Mouse (Mus musculus): ENCODE data around the gene 9030612E09Rik.

Gene 9030612E09Rik

DNA sequence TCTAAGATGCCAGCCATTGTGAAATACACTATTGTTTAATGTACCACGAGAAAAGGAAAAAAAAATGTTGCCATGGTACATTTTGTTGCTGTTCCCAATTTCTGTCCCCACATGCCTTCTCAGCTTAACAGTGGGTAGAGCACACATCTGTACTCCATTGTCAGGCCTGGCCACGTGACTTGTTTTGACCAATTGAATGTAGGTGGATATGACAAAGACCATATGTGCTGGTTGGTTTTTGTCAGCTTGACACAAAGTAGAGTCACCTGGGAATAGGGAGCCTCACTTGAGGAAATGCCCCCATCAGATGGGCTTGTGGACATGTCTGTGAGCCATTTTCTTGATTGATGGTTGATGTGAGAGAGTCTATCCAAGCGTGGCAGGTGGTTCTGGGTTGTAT, 29.4 kb downstream of the 9030612E09Rik start:
- no peak for DNase-seq (ENCODE audit: low read depth, low spot score)

DNA sequence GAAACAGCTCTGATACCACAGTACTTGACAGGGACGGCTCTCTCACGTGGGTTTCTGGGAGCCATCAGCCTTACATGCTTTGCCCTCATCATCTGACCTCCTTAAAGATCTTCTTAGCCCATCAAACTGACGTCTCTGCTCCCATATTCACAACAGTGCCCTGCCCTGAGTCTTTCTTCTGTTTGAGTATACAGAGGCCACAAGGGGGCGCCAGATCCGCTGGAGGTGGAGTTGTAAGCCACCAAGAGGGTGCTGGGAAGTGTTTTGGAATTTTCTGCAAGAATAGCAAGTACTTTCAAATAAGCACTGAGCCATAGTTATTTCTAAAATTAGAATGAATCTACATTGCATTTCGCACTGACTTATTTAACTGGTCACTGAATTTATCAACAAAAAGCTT, 37.4 kb downstream of the 9030612E09Rik start:
- peak; percentile 19 for DNase-seq (ENCODE audit: low read depth, low spot score)

DNA sequence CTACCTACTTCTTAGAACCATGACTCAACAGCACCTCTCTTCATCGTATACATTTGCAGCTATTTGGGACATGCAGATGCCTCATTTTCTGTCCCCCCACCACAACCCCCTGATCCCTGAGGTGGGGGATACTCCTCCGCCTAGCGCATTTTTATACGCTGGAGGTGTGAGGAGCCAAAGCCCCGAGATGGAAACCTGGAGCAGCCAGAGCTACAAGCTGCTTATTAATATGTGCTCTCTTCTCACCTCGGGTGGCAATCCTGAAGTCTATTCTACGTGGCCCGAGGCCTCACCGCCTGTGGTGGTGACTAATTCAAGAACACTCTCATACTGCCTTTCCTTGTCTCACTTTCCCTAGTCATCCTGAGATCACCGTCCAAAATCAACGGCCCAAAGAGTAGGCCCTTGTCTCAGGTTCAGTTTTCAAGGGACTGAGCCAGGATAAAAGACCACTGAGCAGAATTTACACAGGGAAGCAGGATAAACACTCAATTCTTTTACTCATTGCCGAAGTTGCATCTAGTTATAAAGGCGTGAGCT, 42.9 kb downstream of the 9030612E09Rik start:
- DNase-seq (ENCODE audit: low read depth, low spot score): no peak

GRCm38 (mm10) chr10:43220479-43220878, 46.0 kb downstream of the 9030612E09Rik start:
- DNase-seq (ENCODE audit: low read depth, low spot score): no peak

DNA sequence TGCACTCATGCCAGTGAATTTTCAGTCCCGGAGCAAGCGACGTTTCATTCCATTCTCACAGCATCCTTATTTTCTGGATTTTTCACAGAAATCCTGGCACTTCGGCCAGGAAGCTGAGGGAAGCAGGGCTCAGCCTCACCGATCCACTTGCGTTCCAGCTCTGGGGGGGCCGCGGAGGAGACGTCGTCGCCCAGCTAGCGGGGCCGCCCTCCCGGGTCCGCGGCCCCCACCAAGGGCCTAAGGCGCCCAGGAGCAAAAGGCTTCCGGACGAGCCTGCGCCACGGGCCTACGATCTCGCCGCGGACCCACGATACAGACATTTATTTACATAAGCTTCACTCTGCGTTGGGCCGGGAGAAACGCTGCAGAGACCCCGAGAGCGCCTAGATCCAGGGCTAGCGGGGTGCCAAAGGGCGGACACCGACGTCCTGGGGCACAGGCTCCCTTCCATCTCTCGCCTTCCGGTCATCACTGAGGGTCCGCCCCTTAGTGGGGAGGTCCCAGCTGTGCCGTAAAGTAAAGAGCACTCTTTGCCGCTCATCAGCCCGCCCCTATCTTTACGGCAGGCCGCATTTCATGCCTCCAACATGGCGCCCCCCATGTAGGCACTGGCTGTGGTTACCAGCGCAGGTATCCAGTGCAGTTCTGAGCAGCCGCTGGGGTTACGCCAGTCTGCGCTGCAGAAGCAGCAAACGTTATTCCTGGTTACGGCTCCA, 46.6 kb downstream of the 9030612E09Rik start, which contains the start of gene Pdss2:
TSS of gene Pdss2 (plus strand) at position 577 of the 716 bp plus-strand sequence.
- DNase-seq (ENCODE audit: low read depth, low spot score): peak; percentile 87

GRCm38 (mm10) chr10:43221659-43222058, 47.2 kb downstream of the 9030612E09Rik start:
- no peak for DNase-seq (ENCODE audit: low read depth, low spot score)

- no peak for DNase-seq (ENCODE audit: low read depth, low spot score)
These were observed 48.9 kb downstream of the 9030612E09Rik start for GRCm38 (mm10) chr10:43223391-43223790.

All from embryo, embryonic 11.5 days (tissue).